Mouse (Mus musculus) G1E (cell line): Measurements from ENCODE around the gene Schip1.

Experiments
- CTCF ChIP-seq: IDR thresholded peaks from 2 replicates; pipeline ENCODE4 v1.5.1; 2012; ENCODE audit warnings: low read depth, low read length, inconsistent platforms, mixed read lengths
- GATA1 ChIP-seq: IDR thresholded peaks from 2 replicates; pipeline ENCODE4 v1.6.1; 2012; ENCODE audit warnings: borderline replicate concordance, low read length, inconsistent platforms, mixed read lengths
- GATA2 ChIP-seq: IDR thresholded peaks from 2 replicates; pipeline ENCODE4 v1.6.1; 2012; ENCODE audit warnings: low read depth, low read length, inconsistent platforms, borderline replicate concordance
- POLR2AphosphoS5 ChIP-seq: IDR thresholded peaks from 2 replicates; pipeline ENCODE4 v1.6.1; 2012; ENCODE audit warnings: low read depth, low read length, inconsistent platforms; ENCODE audit not compliant: insufficient replicate concordance
- TAL1 ChIP-seq: conservative IDR thresholded peaks from 2 replicates; pipeline ENCODE4 v1.6.1; 2012; ENCODE audit warnings: low read depth, low read length, inconsistent platforms, mixed read lengths

DNA sequence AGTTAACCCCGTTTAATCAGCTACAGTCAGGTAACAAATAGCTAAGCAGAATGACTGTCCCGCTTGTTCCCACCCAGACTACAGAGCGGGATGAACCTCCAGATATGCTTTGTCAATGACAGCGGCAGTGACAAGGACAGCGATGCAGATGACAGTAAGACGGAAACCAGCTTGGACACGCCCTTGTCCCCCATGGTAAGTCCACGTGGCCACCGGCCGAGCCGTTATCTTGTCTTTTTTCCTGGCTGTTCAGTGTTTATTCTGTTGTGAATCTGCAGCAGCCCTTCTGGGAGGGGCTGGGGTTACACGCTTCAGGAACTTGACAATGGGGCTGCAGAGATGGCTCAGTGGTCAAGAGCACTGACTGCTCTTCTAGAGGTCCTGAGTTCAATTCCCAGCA, 551.8 kb downstream of the Schip1 start:
- no peak for TF ChIP-seq CTCF
- TF ChIP-seq GATA1 = no peak
- TF ChIP-seq TAL1 = no peak
- no peak for TF ChIP-seq POLR2AphosphoS5
- no peak for TF ChIP-seq GATA2
